8 mouse cellular contexts compared by ENCODE assay signal in genomic region chr14:54864313-54865036, GRCm38 (mm10). TPM values are rescaled to one million over a fixed set of nuclear protein-coding genes. Genes with fewer than 3 reads are reported as not detected.
DNase-seq lines count a peak whose midpoint lies in the region; ATAC-seq and TF ChIP-seq lines count a peak whose summit lies in the region.

No protein-coding gene starts in this region.

- no peaks in the 10 kb centered on the region for H3K36me3 ChIP-seq in heart, embryonic 15.5 days
- no peaks in the 10 kb centered on the region for H3K36me3 ChIP-seq in hindbrain, embryonic 14.5 days (replicated peaks; ENCODE audit: control insufficient read depth, insufficient read depth)
- no peaks in the 10 kb centered on the region for H3K36me3 ChIP-seq in midbrain, embryonic 12.5 days

- no peaks in the 10 kb centered on the region for H3K27me3 ChIP-seq in heart, embryonic 15.5 days
- no peaks in the 10 kb centered on the region for H3K27me3 ChIP-seq in hindbrain, embryonic 14.5 days (ENCODE audit: control insufficient read depth, insufficient read depth, low read length)
- H3K27me3 ChIP-seq in midbrain, embryonic 12.5 days = no peaks in the 10 kb centered on the region; the same call in 1 of the 2 replicates

- H3K9me3 ChIP-seq in heart, embryonic 15.5 days (replicated peaks) = no peaks in the 10 kb centered on the region
- no peaks in the 10 kb centered on the region for H3K9me3 ChIP-seq in hindbrain, embryonic 14.5 days (ENCODE audit: control insufficient read depth, low read length)
- no peaks in the 10 kb centered on the region for H3K9me3 ChIP-seq in midbrain, embryonic 12.5 days

- H3K4me2 ChIP-seq in heart, embryonic 15.5 days = peak overlapping the region; percentile 85
- peak overlapping the region; percentile 66 for H3K4me2 ChIP-seq in hindbrain, embryonic 14.5 days (replicated peaks)
- H3K4me2 ChIP-seq in midbrain, embryonic 12.5 days (replicated peaks) = peak overlapping the region; percentile 73

- WGBS in heart, embryonic 15.5 days = 15% methylated on average over 21 of the region's 21 CpGs
- WGBS in hindbrain, embryonic 14.5 days = 18% methylated on average over 21 of the region's 21 CpGs
- WGBS in midbrain, embryonic 12.5 days = 18% methylated on average over 21 of the region's 21 CpGs

- no peak for TF ChIP-seq CTCF in bone marrow macrophage, adult 2 months (IDR thresholded peaks at IDR 0.05; ENCODE audit: low read depth, low read length)

- TF ChIP-seq POLR2A in bone marrow macrophage, adult 2 months (IDR thresholded peaks at IDR 0.05; ENCODE audit: borderline replicate concordance, low read depth, low read length) = no peak

- H3K9ac ChIP-seq in heart, embryonic 15.5 days = peak overlapping the region; percentile 84
- peak overlapping the region; percentile 90; the same call in 1 of the 2 replicates for H3K9ac ChIP-seq in hindbrain, embryonic 14.5 days
- H3K9ac ChIP-seq in midbrain, embryonic 12.5 days (replicated peaks) = peak overlapping the region; percentile 58

- intact Hi-C loops in heart, postnatal 10 days (cut with DNase I) = no loop called here

- peaks cover 8% of the 10 kb centered on the region; the same call in 1 of the 2 replicates for H3K4me1 ChIP-seq in heart, embryonic 15.5 days (replicated peaks)
- H3K4me1 ChIP-seq in bone marrow macrophage, adult 2 months (ENCODE audit: control insufficient read depth, insufficient read depth, low read length) = peaks cover 6% of the 10 kb centered on the region
- peaks cover 7% of the 10 kb centered on the region for H3K4me1 ChIP-seq in hindbrain, embryonic 14.5 days (replicated peaks; ENCODE audit: control insufficient read depth, insufficient read depth, low read length)
- H3K4me1 ChIP-seq in midbrain, embryonic 12.5 days = peaks cover 14% of the 10 kb centered on the region

- no peak for DNase-seq in heart, postnatal 10 days
- DNase-seq in hindbrain, embryonic 14.5 days (ENCODE audit: low spot score) = no peak
- no peak for DNase-seq in adrenal gland, adult 2 months
- no peak for DNase-seq in ovary, postnatal 36 days (ENCODE audit: low spot score)
- DNase-seq in urinary bladder, adult 18-20 months (ENCODE audit: low spot score in 2 of 2) = no peak

- peak overlapping the region; percentile 69 for H3K27ac ChIP-seq in heart, embryonic 15.5 days
- no peak overlapping the region for H3K27ac ChIP-seq in bone marrow macrophage, adult 2 months (ENCODE audit: insufficient read depth, low read depth, low read length)
- peak overlapping the region; percentile 77 for H3K27ac ChIP-seq in hindbrain, embryonic 14.5 days
- peak overlapping the region; percentile 80 for H3K27ac ChIP-seq in midbrain, embryonic 12.5 days (replicated peaks)

- ATAC-seq in heart, embryonic 15.5 days (replicated peaks; ENCODE audit: insufficient number of reproducible peaks, insufficient read depth, low FRiP score, low read depth) = no peak; the same call in 1 of the 2 replicates
- ATAC-seq in hindbrain, embryonic 14.5 days (ENCODE audit: low FRiP score) = peak; percentile 32; the same call in 1 of the 2 replicates
- peak; percentile 18 for ATAC-seq in midbrain, embryonic 12.5 days (ENCODE audit: low FRiP score, low read depth)

- H3K4me3 ChIP-seq in heart, embryonic 15.5 days = peak overlapping the region; percentile 88
- peak overlapping the region; percentile 70 for H3K4me3 ChIP-seq in bone marrow macrophage, adult 2 months (ENCODE audit: insufficient read depth, low read length)
- H3K4me3 ChIP-seq in hindbrain, embryonic 14.5 days (replicated peaks; ENCODE audit: low read length) = peak overlapping the region; percentile 83
- H3K4me3 ChIP-seq in midbrain, embryonic 12.5 days = peak overlapping the region; percentile 93

RNA-seq across cellular contexts. Expression of gene Homez, which starts 6.3 kb away (rescaled TPM):
- polyA plus RNA-seq in heart, embryonic 15.5 days (2015; fragmentation: Nextera tagmentation; extraction: Ambion mirVana) = 5.4 and 7.1 TPM in 2 replicates
- 10 to 100 TPM in 1 of 2 experiments, 1 to 10 TPM in 1; 8.7 to 11.2 TPM for total RNA-seq in heart, postnatal 10 days (2021)
- polyA plus RNA-seq in bone marrow macrophage, adult 2 months (2012; ENCODE audit: insufficient read depth, insufficient read length, missing spikeins) = 5.2 and 6.5 TPM in 2 replicates
- 10.7 and 10.8 TPM in 2 replicates for polyA plus RNA-seq in hindbrain, embryonic 14.5 days (2014; fragmentation: Nextera tagmentation; extraction: Ambion mirVana)
- polyA plus RNA-seq in midbrain, embryonic 12.5 days (2016; fragmentation: Nextera tagmentation; extraction: Ambion mirVana) = 16.4 and 18.6 TPM in 2 replicates
- 10 to 100 TPM; 12.1 to 18.8 TPM for total RNA-seq in adrenal gland, adult 2 months (2021)
- 3.5 and 4.1 TPM in 2 replicates for polyA plus RNA-seq in adrenal gland, adult 2 months (2012; rRNA removed)

RNA-seq across cellular contexts. Expression of gene Ppp1r3e, which starts 12.9 kb away (rescaled TPM):
- polyA plus RNA-seq in heart, embryonic 15.5 days (2015; fragmentation: Nextera tagmentation; extraction: Ambion mirVana) = 1.2 and 1.5 TPM in 2 replicates
- 1 to 10 TPM; 5.6 to 6.2 TPM for total RNA-seq in heart, postnatal 10 days (2021)
- 11.3 and 13.9 TPM in 2 replicates for polyA plus RNA-seq in bone marrow macrophage, adult 2 months (2012; ENCODE audit: insufficient read depth, insufficient read length, missing spikeins)
- 5.0 and 5.7 TPM in 2 replicates for polyA plus RNA-seq in hindbrain, embryonic 14.5 days (2014; fragmentation: Nextera tagmentation; extraction: Ambion mirVana)
- 0.80 and 1.6 TPM in 2 replicates for polyA plus RNA-seq in midbrain, embryonic 12.5 days (2016; fragmentation: Nextera tagmentation; extraction: Ambion mirVana)
- 10 to 100 TPM; 13.0 to 19.6 TPM for total RNA-seq in adrenal gland, adult 2 months (2021)
- polyA plus RNA-seq in adrenal gland, adult 2 months (2012; rRNA removed) = 41.8 and 45.9 TPM in 2 replicates

RNA-seq across cellular contexts. Expression of gene Bcl2l2, which starts 18.7 kb away (rescaled TPM):
- polyA plus RNA-seq in heart, embryonic 15.5 days (2015; fragmentation: Nextera tagmentation; extraction: Ambion mirVana) = 3.3 and 3.4 TPM in 2 replicates
- total RNA-seq in heart, postnatal 10 days (2021) = 10 to 100 TPM; 39.3 to 41.8 TPM
- polyA plus RNA-seq in bone marrow macrophage, adult 2 months (2012; ENCODE audit: insufficient read depth, insufficient read length, missing spikeins) = 25.9 and 29.2 TPM in 2 replicates
- polyA plus RNA-seq in hindbrain, embryonic 14.5 days (2014; fragmentation: Nextera tagmentation; extraction: Ambion mirVana) = 5.2 and 5.3 TPM in 2 replicates
- 2.7 and 3.7 TPM in 2 replicates for polyA plus RNA-seq in midbrain, embryonic 12.5 days (2016; fragmentation: Nextera tagmentation; extraction: Ambion mirVana)
- 10 to 100 TPM; 42.6 to 57.7 TPM for total RNA-seq in adrenal gland, adult 2 months (2021)
- polyA plus RNA-seq in adrenal gland, adult 2 months (2012; rRNA removed) = 43.3 and 45.1 TPM in 2 replicates

RNA-seq across cellular contexts. Expression of gene Gm20521, which starts 18.8 kb away (rescaled TPM):
- polyA plus RNA-seq in heart, embryonic 15.5 days (2015; fragmentation: Nextera tagmentation; extraction: Ambion mirVana) = not detected in 2 replicates
- total RNA-seq in heart, postnatal 10 days (2021) = 1 to 10 TPM in 1 of 2 experiments, not detected in 1; 1.6 TPM
- not detected in 2 replicates for polyA plus RNA-seq in bone marrow macrophage, adult 2 months (2012; ENCODE audit: insufficient read depth, insufficient read length, missing spikeins)
- polyA plus RNA-seq in hindbrain, embryonic 14.5 days (2014; fragmentation: Nextera tagmentation; extraction: Ambion mirVana) = not detected in 2 replicates
- 0.22 TPM in 1 of 2 replicates, not detected in the other for polyA plus RNA-seq in midbrain, embryonic 12.5 days (2016; fragmentation: Nextera tagmentation; extraction: Ambion mirVana)
- 1 to 10 TPM in 1 of 2 experiments, not detected in 1; 7.1 TPM for total RNA-seq in adrenal gland, adult 2 months (2021)
- 37.6 and 42.4 TPM in 2 replicates for polyA plus RNA-seq in adrenal gland, adult 2 months (2012; rRNA removed)

RNA-seq across cellular contexts. Expression of gene Pabpn1, which starts 27.8 kb away (rescaled TPM):
- polyA plus RNA-seq in heart, embryonic 15.5 days (2015; fragmentation: Nextera tagmentation; extraction: Ambion mirVana) = 56.5 and 73.4 TPM in 2 replicates
- total RNA-seq in heart, postnatal 10 days (2021) = 100 to 1,000 TPM in 1 of 2 experiments, 10 to 100 TPM in 1; 99.4 to 103 TPM
- 144 and 176 TPM in 2 replicates for polyA plus RNA-seq in bone marrow macrophage, adult 2 months (2012; ENCODE audit: insufficient read depth, insufficient read length, missing spikeins)
- polyA plus RNA-seq in hindbrain, embryonic 14.5 days (2014; fragmentation: Nextera tagmentation; extraction: Ambion mirVana) = 141 and 159 TPM in 2 replicates
- 199 and 238 TPM in 2 replicates for polyA plus RNA-seq in midbrain, embryonic 12.5 days (2016; fragmentation: Nextera tagmentation; extraction: Ambion mirVana)
- 100 to 1,000 TPM; 167 to 196 TPM for total RNA-seq in adrenal gland, adult 2 months (2021)
- polyA plus RNA-seq in adrenal gland, adult 2 months (2012; rRNA removed) = 69.3 and 80.4 TPM in 2 replicates
